In the genomic region with DNA sequence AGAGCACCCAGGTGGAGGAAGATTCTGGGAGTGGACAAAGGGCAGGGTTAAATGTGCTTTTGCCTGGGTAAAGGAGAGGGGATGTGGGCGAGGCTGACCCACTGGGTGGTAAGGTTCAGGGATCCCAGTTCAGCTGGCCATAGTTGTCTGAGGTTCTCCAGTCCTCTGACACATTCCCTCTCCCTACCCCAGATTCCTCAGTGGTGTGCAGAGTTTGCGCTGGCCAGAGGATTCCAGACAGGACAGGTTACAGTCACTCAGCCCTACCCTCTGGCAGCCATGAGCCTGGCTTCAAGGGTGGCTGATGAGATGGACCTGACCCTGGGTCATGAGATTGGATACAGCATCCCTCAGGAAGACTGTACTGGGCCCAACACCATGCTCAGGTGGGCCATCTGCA, we compare ENCODE assay signal across 1 mouse cellular context.
A peak's percentile ranks its signal among the peaks of the same experiment; 100 is the strongest.
TF ChIP-seq lines count a peak whose summit lies in the region.

No protein-coding gene starts in this region.

TF ChIP-seq in CH12.LX, 34 proteins besides CTCF, POLR2A, EP300 and RAD21:
- TF ChIP-seq SMC3 (IDR thresholded peaks at IDR 0.05; ENCODE audit: low read depth, low read length), result no peak
- peak; percentile 55 for TF ChIP-seq POLR2AphosphoS2 (IDR thresholded peaks at IDR 0.05; ENCODE audit: low read depth, low read length)
